In the genomic region with DNA sequence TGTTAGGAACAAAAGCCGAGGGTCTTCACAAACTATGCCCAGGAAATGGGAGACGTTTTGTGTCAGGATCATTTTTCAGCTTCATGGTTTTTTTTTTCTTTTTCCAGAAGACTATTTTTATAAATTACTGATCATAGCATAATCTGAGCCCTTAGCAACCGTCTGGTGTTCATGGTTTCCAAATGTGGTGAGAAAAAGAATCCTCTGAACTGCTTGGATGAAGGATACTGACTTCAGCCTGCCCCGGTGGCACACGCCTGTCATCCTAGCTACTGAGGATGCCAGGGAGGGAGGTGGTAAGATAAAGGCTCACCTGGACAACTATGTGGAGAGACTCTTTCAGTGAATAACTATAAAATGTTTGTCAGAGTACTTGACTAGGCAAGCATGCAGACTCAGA, we compare ENCODE assay signal across 14 mouse cellular contexts.
DNase-seq lines count a peak whose midpoint lies in the region.
"Had no signal": no experiment of that assay in that cellular context is flagged by ENCODE, and none has a peak within 500 bp of the region (broad histone marks: within the 10 kb centered on the region; RNA-seq: fewer than 3 reads in every experiment).

No protein-coding gene starts in this region.

- intact Hi-C loops in heart, postnatal 10 days (cut with DNase I): no loop called here

- peak; percentile 48 for DNase-seq in heart, adult 11 months
- DNase-seq in heart, postnatal 10 days: no peak
- DNase-seq in layer of hippocampus, postnatal 14 days (ENCODE audit: low spot score in 2 of 2): peak; percentile 15 to 33
- DNase-seq in layer of hippocampus, postnatal 25 days (ENCODE audit: extremely low spot score in 1 of 2, low spot score in 1 of 2): no peak
- peak; percentile 63 for DNase-seq in skeletal muscle tissue, adult 2 months (ENCODE audit: low read depth, low spot score)
- DNase-seq in B cell, adult 2 months: no peak
- DNase-seq: adrenal gland, adult 8-10 months; adrenal gland, postnatal 25 days; cerebellum, adult 18-20 months; cerebellum, adult 9-10 months; cerebellum, postnatal 14 days; gastrocnemius, postnatal 10 days; heart, adult 18-20 months; heart, postnatal 36 days had no signal

Comparison
In these comparisons a context has a peak if more than half of its experiments do, and no peak if none do; other contexts are left out.
1. DNase-seq: peak in heart, adult 11 months (single experiment), layer of hippocampus, postnatal 14 days (2 of 2) and skeletal muscle tissue, adult 2 months (single experiment); none in heart, postnatal 10 days (0 of 2), layer of hippocampus, postnatal 25 days (0 of 2) and B cell, adult 2 months (0 of 2).